Mouse (Mus musculus) brain, embryonic 14.5 days (tissue): ENCODE measurements around the gene Amz2. TPM values are rescaled to one million over a fixed set of nuclear protein-coding genes. Genes with fewer than 3 reads are reported as not detected.

Experiments used
- DNase-seq: peaks from one replicate; pipeline ENCODE4 v3.0.0-alpha.2; 2011; ENCODE audit warnings: low read depth
- CTCF ChIP-seq: fragments of 200-500 bp; IDR thresholded peaks from 2 replicates; pipeline ENCODE4 v1.5.1; 2012; ENCODE audit warnings: inconsistent platforms, mild to moderate bottlenecking, moderate library complexity, borderline replicate concordance; ENCODE audit not compliant: insufficient read depth, insufficient read length; ENCODE audit errors: extremely low read depth
- POLR2A ChIP-seq: fragments of 200-500 bp; IDR thresholded peaks from 2 replicates; pipeline ENCODE4 v1.6.1; 2012; ENCODE audit warnings: mild to moderate bottlenecking, inconsistent platforms, borderline replicate concordance; ENCODE audit not compliant: poor library complexity, insufficient read depth, insufficient read length, severe bottlenecking; ENCODE audit errors: extremely low read depth
- polyA plus RNA-seq: library from polyadenylated mRNA; depleted of rRNA; stranded (reverse); fragments of >200 nt; gene quantifications from 2 replicates; pipeline ENCODE4 v1.2.3, GENCODE M21; 2012

The Amz2 gene
- polyA plus RNA-seq, 1 experiment = 183 TPM

DNA sequence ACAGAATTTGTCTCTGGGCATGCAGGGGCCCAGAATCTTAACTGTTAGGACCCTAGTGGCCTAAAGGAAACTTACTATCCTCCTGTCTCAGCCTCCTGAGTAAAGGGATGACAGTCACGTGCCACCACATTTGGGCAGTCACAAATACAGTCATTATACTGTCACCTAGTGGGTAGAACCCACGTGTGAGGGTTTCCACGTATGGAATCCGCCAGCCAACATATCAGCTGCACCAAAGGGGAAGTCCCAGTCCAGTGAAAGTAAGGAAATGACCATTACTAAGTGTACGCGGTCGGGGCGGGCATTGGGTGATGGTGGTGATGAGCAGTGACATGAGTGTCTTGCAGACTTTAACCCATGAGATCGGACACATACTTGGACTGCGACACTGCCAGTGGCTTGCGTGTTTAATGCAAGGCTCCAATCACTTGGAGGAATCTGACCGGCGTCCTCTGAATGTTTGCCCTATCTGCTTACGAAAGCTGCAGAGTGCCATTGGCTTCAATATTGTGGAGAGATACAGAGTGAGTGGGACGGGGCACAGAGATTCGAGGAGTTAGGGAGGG, 8.6 kb downstream of the Amz2 start:
- no peak for TF ChIP-seq CTCF
- DNase-seq = no peak

DNA sequence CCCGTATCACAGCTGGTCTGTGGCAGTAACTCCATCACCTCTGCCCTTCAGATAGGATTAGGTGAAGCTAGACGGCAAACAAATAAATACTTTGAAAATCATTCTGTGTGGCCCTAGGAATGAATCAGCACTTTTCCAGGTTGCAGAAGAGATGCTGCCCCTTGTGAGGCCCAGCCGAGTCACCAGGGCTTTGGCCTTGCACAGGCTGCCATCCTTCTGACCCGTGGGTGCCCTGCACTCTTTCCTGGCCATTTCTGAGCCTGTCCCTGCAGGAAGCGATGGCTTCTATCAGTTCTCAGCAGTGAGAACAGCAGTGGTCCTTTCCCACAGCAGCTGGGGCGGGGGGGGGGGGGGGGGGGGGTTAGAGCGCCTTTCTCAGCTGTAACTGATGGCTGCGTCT, 11.1 kb downstream of the Amz2 start:
- TF ChIP-seq POLR2A (no peak), CTCF (no peak)
- DNase-seq = no peak

DNA sequence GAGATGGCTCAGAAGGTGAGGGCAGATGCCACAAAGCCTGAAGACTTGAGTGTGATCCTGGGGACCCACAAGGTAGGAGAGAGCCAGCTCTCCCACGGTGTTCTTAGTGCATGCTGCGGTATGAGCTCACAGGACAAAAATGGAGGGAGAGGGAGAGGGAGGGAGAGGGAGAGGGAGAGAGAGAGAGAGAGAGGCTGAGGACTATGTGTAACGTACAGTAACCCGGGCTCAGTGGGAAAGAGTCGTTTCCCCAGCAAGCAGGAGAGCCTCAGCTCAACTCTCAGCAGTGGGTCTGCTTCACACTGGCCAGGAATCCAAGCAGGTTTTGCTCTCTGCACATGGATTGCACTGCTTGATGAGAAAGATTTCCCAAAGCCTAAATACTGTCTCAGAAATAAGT, 13.5 kb downstream of the Amz2 start:
- no peak for TF ChIP-seq CTCF
- peak; percentile 19 for DNase-seq

DNA sequence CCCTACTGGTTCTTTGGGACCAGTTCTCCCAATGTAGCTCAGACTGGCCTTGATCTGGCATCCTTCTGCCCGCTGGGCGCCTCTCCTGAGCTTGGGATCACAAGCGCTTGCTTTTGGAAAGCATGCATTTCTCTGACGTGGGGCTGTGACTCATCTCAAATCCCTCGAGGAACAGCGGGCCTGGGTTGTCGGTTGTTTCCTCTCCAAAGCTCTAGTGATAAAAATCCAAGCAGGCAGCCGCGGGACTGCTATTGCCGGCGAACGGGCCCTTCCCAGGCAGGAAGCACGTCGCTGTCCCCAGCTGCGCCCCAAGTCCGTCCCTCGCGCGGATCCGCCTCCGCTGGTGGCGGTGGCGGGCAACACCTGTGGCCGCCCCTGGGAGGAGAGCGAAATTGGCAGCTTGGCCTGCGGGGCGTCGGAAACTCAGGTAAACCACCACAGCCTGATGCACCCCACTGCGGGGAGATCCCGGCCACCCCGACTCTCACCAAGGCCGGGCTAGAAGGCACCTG, 14.1 kb downstream of the Amz2 start:
- TF ChIP-seq POLR2A (no peak), CTCF (no peak)
- peak; percentile 75 for DNase-seq

DNA sequence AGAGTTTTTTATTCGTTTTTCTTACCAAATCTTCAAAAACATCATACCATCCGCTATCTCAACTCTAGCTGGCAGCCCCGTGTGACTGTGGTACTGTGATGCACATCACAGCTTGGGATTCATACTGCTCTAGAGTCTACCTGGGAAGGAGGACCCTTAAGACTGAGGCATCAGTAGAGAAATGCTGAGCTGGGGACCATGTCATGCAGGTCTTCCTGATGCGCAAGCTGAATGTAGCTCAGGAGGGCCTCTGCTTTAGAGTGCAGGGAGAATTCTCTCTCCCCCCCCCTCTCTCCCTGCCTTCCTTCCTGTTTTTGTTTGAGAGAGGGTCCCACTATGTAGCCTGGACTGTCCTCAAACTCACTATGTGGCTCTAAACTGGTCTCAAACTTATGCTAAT, 14.9 kb downstream of the Amz2 start:
- no peak for DNase-seq
- no peak for TF ChIP-seq POLR2A
- TF ChIP-seq CTCF = no peak

DNA sequence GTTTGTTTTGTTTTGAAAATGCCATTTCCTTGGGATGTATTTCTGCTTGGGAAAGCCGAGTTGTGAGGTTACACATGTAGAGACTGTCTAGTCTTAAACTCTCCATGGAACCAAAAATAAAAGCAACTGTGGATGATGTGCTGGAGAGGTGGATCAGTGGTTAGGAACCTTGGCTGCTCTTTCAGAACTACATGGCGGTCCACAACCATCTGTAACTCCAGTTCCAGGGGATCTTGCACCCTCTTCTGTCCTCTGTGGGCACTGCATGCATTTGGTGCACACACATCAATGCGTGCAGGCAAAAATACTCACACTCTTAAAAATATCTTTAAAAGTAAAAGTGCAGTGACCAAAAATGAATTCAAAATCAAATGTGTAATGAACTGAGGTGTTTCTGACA, 15.4 kb downstream of the Amz2 start:
- TF ChIP-seq CTCF (peak; percentile 58), POLR2A (no peak)
- DNase-seq = peak; percentile 41

DNA sequence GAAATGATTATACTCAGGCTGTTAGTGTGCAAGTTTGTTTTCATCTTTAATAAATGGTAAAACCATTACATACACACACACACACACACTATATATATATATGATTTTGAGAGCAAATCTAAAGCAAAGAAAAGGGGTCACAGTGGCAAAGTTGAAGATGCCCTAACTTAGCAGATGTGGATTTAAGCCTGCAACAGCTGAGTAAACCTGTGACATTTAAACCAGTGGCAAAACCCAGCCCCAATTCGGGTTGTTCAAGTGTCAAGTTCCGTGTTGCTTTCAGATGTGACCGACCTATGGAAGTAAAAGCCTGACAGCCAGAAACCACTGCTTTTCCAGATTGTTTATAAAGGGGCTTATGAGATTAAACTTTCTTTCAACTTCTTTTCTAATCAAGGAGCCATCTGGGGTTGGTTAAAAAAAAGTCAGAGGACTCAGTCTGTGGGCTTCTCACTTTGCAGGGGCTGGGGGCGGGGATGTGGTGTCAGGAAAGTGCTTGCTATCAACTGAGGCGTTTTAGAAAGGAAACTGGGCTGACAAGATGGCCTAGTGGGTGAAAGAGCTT, 16.5 kb downstream of the Amz2 start:
- DNase-seq = no peak
- TF ChIP-seq CTCF (no peak), POLR2A (no peak)

DNA sequence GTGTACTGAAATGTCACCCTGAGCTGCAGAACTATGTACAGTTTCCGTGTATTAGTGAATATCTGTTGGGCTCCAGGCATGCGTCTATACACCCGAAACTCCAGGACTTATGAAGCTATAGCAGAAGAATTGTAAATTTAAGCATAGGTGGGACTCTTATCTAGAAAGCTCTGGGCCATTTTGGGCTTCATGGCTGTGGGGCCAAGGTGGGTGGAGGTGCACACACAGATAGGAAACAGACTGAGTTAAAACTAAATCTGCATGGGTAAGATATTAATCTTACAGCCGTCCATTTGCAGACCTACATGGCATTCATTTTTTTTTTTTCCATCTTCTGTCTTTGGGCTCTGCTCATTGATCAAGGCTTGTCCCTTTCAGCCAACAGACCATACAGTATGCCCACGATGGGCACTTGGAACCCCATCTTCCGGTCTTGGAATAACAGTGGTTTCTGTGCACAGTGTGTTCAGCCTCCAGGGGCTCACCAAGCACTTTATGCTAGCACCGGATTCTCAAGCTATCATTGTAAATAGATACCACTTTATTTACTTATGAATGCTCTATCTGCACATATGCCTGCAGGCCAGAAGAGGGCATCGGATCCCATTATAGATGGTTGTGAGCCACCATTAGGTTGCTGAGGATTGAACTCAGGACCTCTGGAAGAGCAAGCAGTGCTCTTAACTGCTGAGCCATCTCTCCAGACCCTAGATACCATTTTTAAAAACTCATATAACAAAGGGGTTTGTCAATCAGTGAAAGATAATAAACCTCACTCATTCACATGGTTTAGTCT, 17.9 kb downstream of the Amz2 start:
- DNase-seq = no peak

DNA sequence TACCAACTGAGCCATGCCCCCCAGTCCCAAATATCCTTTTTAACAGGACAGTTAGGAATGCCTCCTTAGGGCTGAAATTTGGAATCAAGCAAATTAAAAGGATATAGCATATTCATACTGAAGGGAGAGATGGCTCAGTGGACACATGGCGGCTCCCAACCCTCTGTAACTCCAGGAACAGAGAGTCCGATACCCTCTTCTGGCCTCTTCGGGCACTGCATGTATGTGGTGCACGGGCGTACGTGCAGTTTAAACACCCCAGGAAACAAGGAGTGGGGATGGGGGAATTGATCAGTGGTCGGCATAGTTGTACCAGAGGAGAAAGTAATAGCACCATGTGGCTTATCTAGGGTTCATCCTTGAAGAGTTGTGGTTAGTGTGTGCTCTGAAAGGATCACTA, 18.9 kb downstream of the Amz2 start:
- DNase-seq = peak; percentile 25
- TF ChIP-seq CTCF (peak; percentile 62; the same call in 1 of the 2 replicates), POLR2A (no peak)

More for the DNA sequence above, 17.9 kb downstream of the Amz2 start:
- no peak for TF ChIP-seq CTCF
- TF ChIP-seq POLR2A = no peak

DNA sequence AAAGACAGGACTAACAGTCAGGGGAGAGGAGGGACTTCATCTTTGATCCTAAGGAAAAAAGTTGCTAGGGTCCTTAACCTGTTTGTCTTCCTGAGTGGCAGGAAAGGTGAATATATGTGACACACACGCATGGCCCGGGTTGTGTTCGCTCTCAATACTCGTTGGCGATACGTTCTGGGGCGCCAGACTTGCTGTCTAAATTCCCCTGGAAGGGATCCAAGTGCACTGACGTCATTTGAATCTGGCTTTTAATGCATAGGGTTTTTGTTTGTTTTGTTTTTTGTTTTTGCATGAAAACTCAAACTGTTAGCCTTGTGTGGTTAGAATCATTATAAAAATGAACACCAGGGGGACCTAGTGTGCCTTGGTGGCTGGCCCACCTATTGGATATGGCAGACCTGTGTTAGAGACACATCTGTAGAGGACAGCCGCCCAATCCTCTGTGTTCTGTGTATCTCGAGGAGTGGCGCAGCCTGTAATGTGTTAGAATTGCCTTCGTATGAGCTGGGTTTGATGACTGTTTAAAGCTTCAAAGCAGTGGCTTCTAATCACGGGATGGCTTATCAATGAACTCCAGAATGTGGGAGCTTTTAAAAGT, 19.8 kb downstream of the Amz2 start:
- peak; percentile 71 for DNase-seq
- TF ChIP-seq POLR2A (no peak), CTCF (peak; percentile 61; the same call in 1 of the 2 replicates)

DNA sequence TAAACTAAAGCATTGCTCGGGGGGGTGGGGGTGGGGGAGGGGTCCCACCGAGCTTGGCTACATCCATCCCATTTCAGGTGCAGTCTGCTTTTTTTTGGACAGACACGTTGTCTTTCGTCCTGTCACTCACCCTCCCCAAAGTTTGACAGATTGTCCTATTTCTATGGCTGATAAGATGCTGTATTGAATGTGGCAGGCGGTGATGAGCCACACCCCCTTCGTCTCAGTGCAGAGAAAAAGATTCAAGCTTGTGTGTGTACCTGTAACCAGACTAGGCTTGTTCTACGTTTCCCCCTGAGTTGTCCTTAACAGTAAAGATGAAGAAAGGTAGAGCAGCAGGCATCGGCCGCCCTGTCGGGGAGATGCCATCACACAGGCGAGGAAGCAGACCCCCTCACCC, 25.4 kb downstream of the Amz2 start:
- no peak for DNase-seq
- TF ChIP-seq CTCF = no peak
- TF ChIP-seq POLR2A = no peak

DNA sequence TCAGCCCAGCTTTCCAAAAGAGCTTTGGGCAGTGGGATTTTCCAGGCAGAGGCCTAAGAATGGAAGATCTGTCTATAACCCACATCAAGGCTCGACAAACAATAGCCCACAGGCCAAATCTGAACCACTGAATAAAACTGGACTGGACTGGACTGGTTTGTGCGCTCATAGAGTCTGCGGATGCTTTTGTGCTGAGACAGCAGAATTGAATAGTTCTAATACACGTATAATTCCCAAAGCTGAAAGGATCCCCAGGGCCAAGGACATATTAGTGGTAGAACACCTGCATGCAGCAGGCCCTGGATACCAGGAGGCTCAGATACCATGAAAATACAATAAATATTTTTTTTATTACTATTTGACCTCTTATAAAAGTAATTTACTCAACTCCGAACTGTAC, 30.5 kb downstream of the Amz2 start:
- no peak for TF ChIP-seq CTCF
- TF ChIP-seq POLR2A = no peak
- DNase-seq = no peak

DNA sequence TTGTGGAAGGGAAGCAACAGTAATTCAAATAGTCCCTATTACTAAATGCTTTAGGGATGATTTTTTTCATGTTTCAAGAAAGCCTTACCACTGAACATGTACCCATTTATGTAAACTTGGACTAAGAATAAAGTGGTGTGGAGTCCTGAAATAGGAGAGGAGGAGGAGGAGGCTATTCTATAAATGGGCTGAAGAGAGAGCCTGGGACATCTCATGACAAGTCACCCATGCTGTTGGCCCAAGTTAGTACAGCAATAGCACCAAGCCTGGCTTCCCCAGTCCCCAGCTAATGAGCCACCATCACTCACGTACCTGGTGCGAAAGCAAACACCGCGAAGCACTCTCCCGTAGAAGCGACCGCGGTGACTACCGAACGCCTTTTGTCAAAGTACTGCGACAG, 32.4 kb downstream of the Amz2 start:
- DNase-seq = no peak
- no peak for TF ChIP-seq POLR2A
- TF ChIP-seq CTCF = no peak
